Mouse (Mus musculus): ENCODE measurements at regions not wholly inside any gene's neighbourhood (a gene's known extent, or its start where the extent isn't known, plus 50 kb on each side); places are given as distances from the start of the nearest gene placed in this dataset.

DNA sequence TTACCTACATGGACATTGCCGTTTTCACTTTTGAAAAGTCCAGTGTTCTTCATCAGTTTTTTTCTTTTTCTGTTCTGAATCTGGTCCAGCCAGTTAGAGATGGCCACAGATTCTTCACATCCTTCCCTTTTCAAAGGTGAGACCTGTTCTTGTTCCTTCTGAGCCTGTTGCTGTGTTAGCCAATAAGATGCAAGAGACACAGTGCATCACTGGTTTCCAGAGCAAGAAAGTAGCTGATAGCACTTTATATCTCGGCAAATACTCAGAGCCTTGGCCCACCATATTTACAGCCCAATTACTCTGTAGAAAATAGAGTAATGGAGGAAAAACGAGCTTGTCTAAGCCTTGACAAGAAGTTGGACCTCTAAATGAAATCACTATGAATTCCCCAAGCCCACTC, 180.7 kb upstream of the Fbxl17 start:
- H3K27ac ChIP-seq, result no peak overlapping the region
- 72% methylated on average over 3 of the region's 3 CpGs for WGBS
- no peak overlapping the region for H3K9ac ChIP-seq
- H3K4me2 ChIP-seq, result no peak overlapping the region
- H3K4me1 ChIP-seq, result no peaks in the 10 kb centered on the region
- no peaks in the 10 kb centered on the region for H3K9me3 ChIP-seq
- H3K36me3 ChIP-seq, result no peaks in the 10 kb centered on the region
- ATAC-seq (ENCODE audit: insufficient read depth, low FRiP score, low read depth), result no peak
- no peaks in the 10 kb centered on the region for H3K27me3 ChIP-seq (replicated peaks)
- no peak overlapping the region for H3K4me3 ChIP-seq (replicated peaks)

DNA sequence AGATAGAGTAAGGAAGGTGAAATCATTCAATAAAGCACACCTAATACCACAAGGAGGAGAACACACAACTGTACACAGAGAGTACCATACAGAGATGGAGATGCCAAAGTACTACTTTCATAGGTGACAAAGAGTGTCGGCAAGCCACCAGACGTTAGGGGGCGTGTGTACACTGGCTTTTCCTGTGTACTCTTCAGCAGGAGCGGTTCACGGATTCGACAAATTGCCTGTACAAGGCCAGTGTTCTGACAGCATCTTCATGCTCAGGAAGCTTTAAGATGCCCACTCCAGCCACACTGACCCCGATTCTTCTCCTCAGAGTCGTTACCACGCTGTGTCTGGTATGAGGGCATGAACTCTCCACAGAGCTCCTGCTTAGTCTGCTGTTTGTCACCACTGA, 179.5 kb upstream of the Fer start:
- H3K9ac ChIP-seq, result no peak overlapping the region
- H3K4me3 ChIP-seq (replicated peaks), result no peak overlapping the region
- no peak overlapping the region for H3K4me2 ChIP-seq
- no peaks in the 10 kb centered on the region for H3K36me3 ChIP-seq
- H3K4me1 ChIP-seq, result no peaks in the 10 kb centered on the region
- H3K9me3 ChIP-seq, result no peaks in the 10 kb centered on the region
- WGBS, result 67% methylated on average over 9 of the region's 9 CpGs
- no peak for ATAC-seq (ENCODE audit: insufficient read depth, low FRiP score, low read depth)
- no peaks in the 10 kb centered on the region for H3K27me3 ChIP-seq (replicated peaks)
- no peak overlapping the region for H3K27ac ChIP-seq

DNA sequence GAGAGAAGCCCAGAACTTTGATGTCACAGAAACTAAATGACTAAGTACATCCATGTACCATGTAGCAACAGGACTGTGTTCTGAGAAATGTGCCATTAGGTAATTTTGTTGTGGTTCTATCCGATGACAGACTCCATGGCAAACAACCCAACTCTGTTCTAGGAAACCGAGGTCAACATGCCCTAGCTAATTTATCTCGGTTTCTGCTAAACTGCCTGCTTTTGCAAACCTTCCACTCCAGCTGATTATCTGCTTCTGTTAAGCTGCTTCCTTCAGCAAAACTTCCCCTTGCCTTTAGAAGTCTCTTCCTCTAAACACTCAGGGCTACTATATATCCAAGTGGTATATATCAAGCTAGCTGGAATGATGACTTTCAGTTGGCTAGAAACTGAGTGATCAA, 178.8 kb upstream of the Fer start:
- Histone ChIP-seq H3K4me1 (no peaks in the 10 kb centered on the region), H3K27ac (no peak overlapping the region), H3K27me3 (replicated peaks) (no peaks in the 10 kb centered on the region), H3K36me3 (no peaks in the 10 kb centered on the region), H3K9me3 (no peaks in the 10 kb centered on the region), H3K4me2 (no peak overlapping the region), H3K9ac (no peak overlapping the region), H3K4me3 (replicated peaks) (no peak overlapping the region)
- 60% methylated on average over 3 of the region's 3 CpGs for WGBS
- ATAC-seq (ENCODE audit: insufficient read depth, low FRiP score, low read depth), result no peak

DNA sequence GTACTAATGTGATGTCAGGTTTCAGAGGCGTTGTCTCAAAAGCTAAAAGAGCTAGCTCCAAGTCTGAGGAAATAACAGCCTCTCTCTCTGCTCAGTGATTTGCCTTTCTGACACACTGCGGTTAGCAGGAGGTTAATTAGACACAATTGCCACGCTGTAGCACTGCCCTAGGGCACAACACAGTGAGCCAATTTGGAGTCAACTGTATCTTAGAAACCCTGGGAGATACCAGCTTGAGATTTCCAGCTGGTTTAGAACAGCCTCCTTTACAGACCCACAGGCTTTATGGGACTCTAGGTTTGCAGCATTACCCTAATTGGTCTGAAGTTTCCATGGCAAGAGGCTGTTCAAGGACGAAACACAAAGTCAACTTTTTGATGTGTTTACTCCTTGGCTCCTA, 176.9 kb upstream of the Fer start:
- H3K4me3 ChIP-seq (replicated peaks), result no peak overlapping the region
- H3K27ac ChIP-seq, result no peak overlapping the region
- ATAC-seq (ENCODE audit: insufficient read depth, low FRiP score, low read depth), result no peak
- no peaks in the 10 kb centered on the region for H3K36me3 ChIP-seq
- no peak overlapping the region for H3K4me2 ChIP-seq
- no peaks in the 10 kb centered on the region for H3K9me3 ChIP-seq
- H3K27me3 ChIP-seq (replicated peaks), result no peaks in the 10 kb centered on the region
- no peaks in the 10 kb centered on the region for H3K4me1 ChIP-seq
- WGBS, result 56% methylated on average over 4 of the region's 4 CpGs
- no peak overlapping the region for H3K9ac ChIP-seq

DNA sequence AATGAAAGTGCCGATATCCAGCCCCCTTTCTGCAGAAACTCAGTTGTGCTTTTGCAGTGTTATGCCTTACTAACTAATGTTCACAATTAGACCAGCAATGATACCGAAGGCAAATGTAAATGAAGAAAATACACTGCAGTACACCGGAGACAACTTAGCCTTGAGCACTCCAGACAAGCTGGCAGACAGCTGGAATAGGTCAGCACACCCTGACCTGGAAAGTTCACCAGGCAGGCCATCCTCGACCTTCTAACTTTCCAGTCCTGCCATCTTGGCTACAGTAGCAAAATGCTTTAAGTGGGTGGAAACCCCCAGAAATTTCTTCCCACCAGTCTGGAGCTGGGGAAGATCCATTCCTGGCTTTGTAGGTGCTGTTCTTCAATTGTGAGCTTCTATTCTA, 176.5 kb upstream of the Fer start:
- no peak overlapping the region for H3K27ac ChIP-seq
- ATAC-seq (ENCODE audit: insufficient read depth, low FRiP score, low read depth), result no peak
- no peaks in the 10 kb centered on the region for H3K9me3 ChIP-seq
- 73% methylated on average over 4 of the region's 4 CpGs for whole genome bisulfite sequencing
- H3K36me3 ChIP-seq, result no peaks in the 10 kb centered on the region
- H3K4me3 ChIP-seq (replicated peaks), result no peak overlapping the region
- H3K4me1 ChIP-seq, result no peaks in the 10 kb centered on the region
- no peaks in the 10 kb centered on the region for H3K27me3 ChIP-seq (replicated peaks)
- no peak overlapping the region for H3K4me2 ChIP-seq
- H3K9ac ChIP-seq, result no peak overlapping the region

DNA sequence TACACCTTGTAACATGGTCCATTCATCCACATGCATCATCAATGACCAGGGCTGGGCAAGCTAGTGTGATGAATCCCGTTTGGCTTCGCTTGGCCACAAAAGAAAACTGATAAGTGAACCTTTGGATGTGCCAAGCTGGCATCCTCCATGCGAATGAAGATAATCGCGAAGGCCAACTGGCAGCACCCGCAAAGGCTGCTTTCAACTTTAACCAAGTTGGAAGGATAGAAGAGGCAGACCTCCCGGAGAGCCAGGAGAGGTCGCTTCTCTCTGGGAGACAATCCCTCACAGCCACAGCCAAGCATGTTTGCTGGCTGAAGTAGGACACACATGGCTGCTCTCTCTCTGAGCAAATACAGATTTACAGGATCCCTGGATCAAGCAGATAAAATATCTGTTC, 173.6 kb upstream of the Fer start:
- 80% methylated on average over 8 of the region's 8 CpGs for WGBS

DNA sequence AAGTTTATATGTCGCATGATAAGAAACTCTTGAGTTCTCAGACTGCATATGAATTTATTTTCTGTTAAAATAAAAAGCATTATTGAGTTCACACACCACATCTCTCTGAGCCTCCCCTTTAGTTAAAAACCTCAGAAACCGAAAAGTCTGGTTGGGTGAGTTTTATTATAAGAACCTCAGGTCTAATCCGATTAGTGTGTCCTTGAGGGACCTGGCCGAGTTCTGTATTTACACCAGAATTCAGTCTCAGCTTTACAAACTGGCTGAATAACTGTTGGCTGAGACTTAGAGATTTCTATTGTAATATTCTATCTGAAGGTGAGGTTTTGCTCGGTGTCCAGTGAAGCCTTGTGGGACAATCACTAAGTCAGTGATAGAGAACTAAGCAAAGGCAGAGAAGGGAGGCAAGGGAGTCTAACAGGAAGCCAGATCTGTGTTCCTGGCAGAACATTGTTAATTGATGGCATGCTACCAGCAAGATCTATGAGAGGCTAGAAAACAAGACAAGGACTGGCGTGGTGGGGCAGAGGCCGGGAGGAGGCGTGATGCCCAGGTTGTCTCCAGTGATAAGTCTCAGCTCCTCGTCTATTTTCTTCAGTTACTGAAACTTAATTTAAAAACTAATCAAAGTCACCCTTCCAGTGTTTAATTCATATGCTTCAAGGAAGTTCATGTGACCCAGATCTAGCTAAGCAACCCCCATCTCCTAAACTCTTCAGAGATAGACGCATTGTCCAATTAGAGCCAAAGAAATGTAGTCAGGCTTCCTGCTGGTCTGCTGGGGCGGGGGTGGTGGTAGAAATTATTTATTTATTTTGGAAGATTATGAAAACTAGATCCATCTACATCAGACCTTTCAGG, 171.8 kb upstream of the Fer start:
- no peak overlapping the region for H3K4me2 ChIP-seq
- no peaks in the 10 kb centered on the region for H3K4me1 ChIP-seq
- ATAC-seq (ENCODE audit: insufficient read depth, low FRiP score, low read depth), result no peak
- H3K9me3 ChIP-seq, result no peaks in the 10 kb centered on the region
- H3K27ac ChIP-seq, result no peak overlapping the region
- no peaks in the 10 kb centered on the region for H3K36me3 ChIP-seq
- H3K4me3 ChIP-seq (replicated peaks), result no peak overlapping the region
- H3K27me3 ChIP-seq (replicated peaks), result no peaks in the 10 kb centered on the region
- 70% methylated on average over 11 of the region's 11 CpGs for WGBS
- H3K9ac ChIP-seq, result no peak overlapping the region

More for the DNA sequence above, 173.6 kb upstream of the Fer start:
- no peak overlapping the region for H3K27ac ChIP-seq
- ATAC-seq (ENCODE audit: insufficient read depth, low FRiP score, low read depth), result no peak
- H3K9me3 ChIP-seq, result no peaks in the 10 kb centered on the region
- H3K9ac ChIP-seq, result no peak overlapping the region
- H3K36me3 ChIP-seq, result no peaks in the 10 kb centered on the region
- H3K4me3 ChIP-seq (replicated peaks), result no peak overlapping the region
- H3K4me2 ChIP-seq, result no peak overlapping the region
- H3K4me1 ChIP-seq, result no peaks in the 10 kb centered on the region
- no peaks in the 10 kb centered on the region for H3K27me3 ChIP-seq (replicated peaks)

DNA sequence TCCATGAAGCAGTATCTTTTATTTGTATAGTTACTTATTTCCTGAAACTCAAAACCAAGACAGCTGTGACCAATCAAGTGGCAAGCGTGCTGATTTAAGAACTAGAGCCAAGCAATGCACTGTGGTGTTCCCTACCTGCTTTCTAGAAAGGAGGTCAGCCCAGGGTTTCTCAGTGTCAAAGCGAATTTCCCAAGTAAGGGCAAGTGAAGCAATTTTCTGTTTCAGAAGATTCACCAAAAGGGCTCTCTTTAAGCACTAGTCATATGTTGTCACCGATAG, 171.2 kb upstream of the Fer start:
- H3K4me3 ChIP-seq (replicated peaks), result no peak overlapping the region
- H3K27ac ChIP-seq, result no peak overlapping the region
- no peak overlapping the region for H3K4me2 ChIP-seq
- no peaks in the 10 kb centered on the region for H3K4me1 ChIP-seq
- H3K9ac ChIP-seq, result no peak overlapping the region
- no peaks in the 10 kb centered on the region for H3K27me3 ChIP-seq (replicated peaks)
- H3K9me3 ChIP-seq, result no peaks in the 10 kb centered on the region
- ATAC-seq (ENCODE audit: insufficient read depth, low FRiP score, low read depth), result no peak
- H3K36me3 ChIP-seq, result no peaks in the 10 kb centered on the region
- WGBS, result 62% methylated on average over 3 of the region's 3 CpGs

DNA sequence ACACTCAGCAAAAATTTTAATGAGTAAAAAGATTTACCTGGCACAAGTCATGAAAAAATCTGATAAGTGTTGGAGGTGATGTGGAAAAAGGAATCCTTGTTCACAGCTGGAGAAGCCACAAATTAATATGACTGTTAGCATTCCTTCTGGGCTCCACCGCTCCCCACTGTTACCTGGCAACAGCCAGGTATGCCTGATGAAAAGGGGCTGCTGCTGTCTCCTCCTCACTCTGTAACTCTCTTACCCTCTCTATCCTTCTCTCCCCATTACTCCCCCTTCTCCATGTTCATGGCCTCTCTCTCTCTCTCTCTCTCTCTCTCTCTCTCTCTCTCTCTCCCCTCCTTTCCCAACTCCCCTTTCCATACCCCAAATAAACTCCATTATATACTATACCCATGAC, 169.6 kb upstream of the Fer start:
- no peak for ATAC-seq (ENCODE audit: insufficient read depth, low FRiP score, low read depth)
- H3K9ac ChIP-seq, result no peak overlapping the region
- H3K27me3 ChIP-seq (replicated peaks), result no peaks in the 10 kb centered on the region
- no peaks in the 10 kb centered on the region for H3K9me3 ChIP-seq
- no peak overlapping the region for H3K4me2 ChIP-seq
- H3K36me3 ChIP-seq, result no peaks in the 10 kb centered on the region
- no peaks in the 10 kb centered on the region for H3K4me1 ChIP-seq
- no peak overlapping the region for H3K4me3 ChIP-seq (replicated peaks)
- no peak overlapping the region for H3K27ac ChIP-seq
- 78% methylated on average over 1 of the region's 1 CpGs for WGBS

DNA sequence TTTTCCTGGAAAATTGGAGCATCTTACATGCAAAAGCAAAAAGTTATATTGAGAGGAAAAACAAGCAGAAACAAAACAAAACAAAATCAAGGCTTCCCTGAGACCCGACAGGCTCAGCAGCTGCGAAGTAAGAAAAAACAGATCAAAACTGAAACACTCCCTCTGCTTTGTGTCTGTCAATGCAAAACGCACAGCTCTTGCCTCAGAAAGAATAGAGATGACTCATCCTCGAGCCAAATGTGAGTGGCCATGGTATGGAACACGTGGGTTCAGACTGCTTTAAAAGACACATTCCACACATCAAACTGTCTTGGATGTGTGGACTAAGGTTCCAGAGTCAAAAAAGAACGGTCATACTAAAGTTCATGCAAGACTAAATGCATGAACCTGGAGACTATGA, 163.3 kb upstream of the Fer start:
- no peaks in the 10 kb centered on the region for H3K4me1 ChIP-seq
- no peak for ATAC-seq (ENCODE audit: insufficient read depth, low FRiP score, low read depth)
- H3K4me3 ChIP-seq (replicated peaks), result no peak overlapping the region
- H3K36me3 ChIP-seq, result no peaks in the 10 kb centered on the region
- no peak overlapping the region for H3K9ac ChIP-seq
- H3K9me3 ChIP-seq, result no peaks in the 10 kb centered on the region
- no peak overlapping the region for H3K27ac ChIP-seq
- 79% methylated on average over 6 of the region's 6 CpGs for WGBS
- no peak overlapping the region for H3K4me2 ChIP-seq
- H3K27me3 ChIP-seq (replicated peaks), result no peaks in the 10 kb centered on the region

DNA sequence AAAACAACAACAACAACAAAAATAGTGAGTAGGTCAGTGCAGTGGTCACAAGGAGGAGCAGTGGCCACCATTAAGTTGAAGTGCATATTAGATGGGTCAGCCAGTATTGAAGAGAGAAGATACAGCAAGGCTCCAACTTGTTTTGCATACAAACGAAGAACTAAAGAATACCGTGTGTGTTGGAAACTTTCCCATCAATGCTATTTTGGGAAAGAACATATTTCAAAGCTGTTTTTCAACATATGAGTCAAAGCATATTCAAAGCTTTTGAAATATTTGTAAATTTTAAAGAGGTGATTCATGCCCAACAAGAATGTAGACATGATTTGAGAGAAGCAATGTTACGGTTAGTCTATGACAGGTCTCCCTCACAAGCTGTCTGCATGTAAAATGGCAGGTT, 157.9 kb upstream of the Fer start:
- no peaks in the 10 kb centered on the region for H3K4me1 ChIP-seq
- no peaks in the 10 kb centered on the region for H3K9me3 ChIP-seq
- no peak overlapping the region for H3K4me3 ChIP-seq (replicated peaks)
- H3K36me3 ChIP-seq, result no peaks in the 10 kb centered on the region
- H3K27ac ChIP-seq, result no peak overlapping the region
- no peak for ATAC-seq (ENCODE audit: insufficient read depth, low FRiP score, low read depth)
- H3K27me3 ChIP-seq (replicated peaks), result no peaks in the 10 kb centered on the region
- H3K4me2 ChIP-seq, result no peak overlapping the region
- WGBS, result 86% methylated on average over 3 of the region's 3 CpGs
- no peak overlapping the region for H3K9ac ChIP-seq

DNA sequence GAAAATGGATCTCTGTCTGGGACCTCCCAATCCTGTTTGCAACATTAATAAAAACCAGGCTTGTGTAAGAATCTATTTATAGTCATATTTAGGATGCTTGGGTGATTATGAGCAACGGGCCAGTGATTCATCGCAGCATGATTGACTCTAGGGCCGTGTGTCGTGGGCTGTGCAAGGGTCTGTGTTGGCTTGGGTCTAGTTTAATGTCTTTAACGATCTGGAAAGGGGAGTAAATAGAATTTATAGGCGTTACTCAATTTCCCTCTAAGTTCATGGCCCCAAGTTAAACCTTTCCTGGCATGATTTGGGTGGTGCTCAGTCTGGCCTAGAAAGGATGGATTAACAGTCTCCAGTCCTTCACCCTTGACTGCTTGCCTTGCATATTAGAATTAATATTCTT, 149.9 kb upstream of the Fer start:
- Histone ChIP-seq H3K4me2 (no peak overlapping the region), H3K27ac (no peak overlapping the region), H3K9ac (no peak overlapping the region), H3K4me1 (no peaks in the 10 kb centered on the region), H3K27me3 (replicated peaks) (no peaks in the 10 kb centered on the region), H3K4me3 (replicated peaks) (no peak overlapping the region), H3K9me3 (no peaks in the 10 kb centered on the region), H3K36me3 (no peaks in the 10 kb centered on the region)
- no peak for ATAC-seq (ENCODE audit: insufficient read depth, low FRiP score, low read depth)
- WGBS, result 48% methylated on average over 6 of the region's 6 CpGs

DNA sequence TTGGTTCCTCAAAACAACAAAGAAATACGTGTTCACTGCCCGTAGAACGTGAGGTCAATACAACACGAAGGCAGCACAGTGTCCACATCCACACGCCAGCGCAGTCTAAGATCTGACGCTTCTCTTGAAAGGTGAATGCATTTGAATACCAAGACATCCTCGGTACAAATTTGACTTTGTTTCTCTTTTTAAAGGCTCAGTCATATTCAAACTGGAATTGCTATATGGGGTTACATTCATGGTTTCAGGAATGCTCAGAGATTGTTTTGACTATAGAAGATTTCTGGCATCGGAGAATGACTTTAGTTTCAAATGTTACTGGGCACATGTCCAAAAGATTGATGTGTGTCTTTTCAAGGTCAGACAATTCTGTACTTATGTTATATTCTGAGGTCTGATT, 147.2 kb upstream of the Fer start:
- ATAC-seq (ENCODE audit: insufficient read depth, low FRiP score, low read depth), result no peak
- 85% methylated on average over 9 of the region's 9 CpGs for WGBS
- Histone ChIP-seq H3K27me3 (replicated peaks) (no peaks in the 10 kb centered on the region), H3K4me1 (no peaks in the 10 kb centered on the region), H3K36me3 (no peaks in the 10 kb centered on the region), H3K27ac (no peak overlapping the region), H3K4me3 (replicated peaks) (no peak overlapping the region), H3K4me2 (no peak overlapping the region), H3K9ac (no peak overlapping the region), H3K9me3 (no peaks in the 10 kb centered on the region)

All from stomach, embryonic 15.5 days (tissue).